Mouse (Mus musculus) kidney, postnatal 10 days (tissue): ENCODE data around the gene Slc35c1.
A peak's percentile ranks its signal among the peaks of the same experiment; 100 is the strongest.

ENCODE experiments used
- DNase-seq: peaks from one replicate; pipeline ENCODE4 v3.0.0; 2021; ENCODE audit warnings: mixed read lengths

The Slc35c1 gene

GRCm38 (mm10) chr2:92474920-92475319 is 14.6 kb upstream of the Slc35c1 start:
- DNase-seq = no peak

DNA sequence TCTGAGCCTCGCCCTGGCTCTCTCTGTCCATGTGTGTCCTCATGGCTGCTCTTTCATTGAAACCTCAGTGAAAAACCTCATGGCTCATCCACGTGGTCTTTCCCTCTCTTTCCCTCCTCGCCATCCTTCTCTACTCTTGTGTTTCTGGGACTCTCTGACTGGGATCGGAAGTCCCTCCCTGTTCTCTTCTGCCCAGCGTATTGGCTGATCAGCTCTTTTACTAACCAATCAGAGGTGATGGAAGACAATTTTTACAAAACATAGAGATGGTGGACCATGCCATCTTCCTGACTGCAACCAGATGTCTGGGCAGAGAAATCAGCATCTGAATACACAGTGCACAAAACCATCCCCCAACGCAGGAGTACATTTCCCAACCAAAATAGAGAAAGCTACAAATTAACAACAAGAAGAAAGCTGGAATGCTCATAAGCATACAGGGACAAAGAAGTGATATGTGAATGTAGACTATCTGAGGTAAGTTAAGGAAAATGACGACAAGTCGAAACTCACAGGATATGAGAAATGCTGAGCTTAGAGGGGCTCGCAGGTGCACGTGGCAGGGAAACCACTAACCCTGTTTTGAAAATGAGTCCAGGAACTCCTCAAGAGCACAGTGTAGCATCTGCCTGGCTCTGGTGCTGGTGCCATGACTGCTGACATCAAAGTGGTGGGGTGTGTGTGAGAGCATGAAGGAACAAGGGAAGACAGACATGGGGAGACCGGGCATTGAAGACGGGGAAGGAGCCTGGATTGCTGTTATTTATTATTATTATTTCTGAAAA is 11.7 kb upstream of the Slc35c1 start:
- no peak for DNase-seq

GRCm38 (mm10) chr2:92464690-92465089 is 4.4 kb upstream of the Slc35c1 start:
- no peak for DNase-seq

- DNase-seq = no peak
Observed at GRCm38 (mm10) chr2:92461215-92461614, 877 bp upstream of the Slc35c1 start.

GRCm38 (mm10) chr2:92459141-92459920 is 1.0 kb downstream of the Slc35c1 start:
- peak; percentile 89 for DNase-seq

- DNase-seq = no peak
Observed at GRCm38 (mm10) chr2:92458481-92458880, 1.9 kb downstream of the Slc35c1 start.

DNA sequence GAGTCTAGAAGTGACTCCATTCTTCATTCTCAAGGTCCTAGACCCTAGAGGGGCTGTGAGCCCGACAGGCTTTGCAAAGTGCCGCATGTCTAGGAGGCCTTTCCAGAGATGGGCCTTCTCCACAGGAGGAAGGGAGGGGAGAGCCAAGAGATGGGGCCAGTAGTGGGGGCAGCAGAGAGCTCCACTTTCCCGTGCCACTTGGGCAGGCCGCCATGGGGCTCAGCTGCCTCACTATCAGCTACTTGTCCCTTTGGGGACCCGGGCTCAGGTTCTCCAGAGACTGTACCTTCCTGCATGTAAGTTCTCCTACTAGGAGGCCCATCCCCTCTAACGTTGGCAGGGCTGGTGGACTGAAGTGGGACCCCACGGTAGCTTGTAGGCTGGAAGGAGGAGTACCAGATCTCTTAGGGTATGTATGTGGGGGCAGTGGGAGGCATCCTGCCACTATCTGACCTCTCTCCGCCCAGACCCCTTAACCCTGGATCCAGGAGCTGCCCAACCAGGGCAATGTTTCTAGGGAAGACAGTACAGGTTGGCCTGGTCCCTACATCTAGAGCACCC is 3.3 kb downstream of the Slc35c1 start:
- no peak for DNase-seq

DNA sequence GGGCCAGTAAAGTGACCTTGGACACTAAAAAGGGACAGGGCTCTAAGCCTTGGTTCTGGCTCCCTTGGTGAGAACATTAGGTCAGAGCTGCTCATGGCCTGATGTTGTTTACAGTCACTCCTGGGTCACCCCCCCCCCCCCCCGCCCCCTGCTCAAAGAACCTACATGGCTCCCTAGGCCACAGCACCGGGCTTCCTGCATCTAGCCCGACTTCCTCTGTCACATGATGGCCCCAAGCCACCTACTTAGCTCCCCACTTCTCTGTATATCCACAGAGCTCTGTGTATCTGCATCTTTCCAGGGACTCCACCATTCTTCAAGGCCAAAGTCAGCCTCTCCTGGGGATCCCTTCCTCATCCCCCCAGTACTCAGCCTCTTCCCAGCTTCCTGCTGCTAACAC is 4.6 kb downstream of the Slc35c1 start:
- DNase-seq = no peak

- DNase-seq = no peak
Observed at GRCm38 (mm10) chr2:92454166-92454565, 6.2 kb downstream of the Slc35c1 start.

- DNase-seq = no peak
Observed at GRCm38 (mm10) chr2:92451126-92451525, 9.2 kb downstream of the Slc35c1 start.

DNA sequence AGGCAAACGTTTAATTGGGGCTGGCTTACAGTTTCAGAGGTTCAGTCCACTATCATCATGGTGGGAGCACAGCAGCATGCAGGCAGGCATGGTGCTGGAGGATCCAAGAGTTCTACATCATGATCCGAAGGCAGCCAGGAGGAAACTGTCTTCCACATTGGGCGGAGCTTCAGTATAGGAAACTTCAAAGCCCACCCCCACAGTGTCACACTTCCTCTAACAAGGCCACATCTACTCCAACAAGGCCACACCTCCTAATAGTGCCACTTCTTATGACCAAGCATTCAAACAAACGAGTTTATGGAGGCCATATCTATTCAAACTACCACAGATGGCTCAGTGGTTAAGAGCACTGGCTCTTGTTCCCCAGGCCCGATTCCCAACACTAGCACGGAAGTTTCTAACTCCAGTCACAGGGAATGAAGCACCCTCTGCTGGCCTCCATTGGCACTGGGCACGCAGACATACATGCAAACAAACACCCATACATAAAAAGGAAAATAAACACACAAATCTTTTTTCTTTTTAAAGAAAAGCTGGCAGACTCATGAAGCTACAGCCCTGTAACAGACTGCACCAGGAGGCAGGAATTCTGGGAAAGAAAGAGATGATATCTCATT is 13.1 kb downstream of the Slc35c1 start:
- no peak for DNase-seq

GRCm38 (mm10) chr2:92446656-92447055 is 13.7 kb downstream of the Slc35c1 start:
- peak; percentile 66 for DNase-seq

GRCm38 (mm10) chr2:92445890-92446289 is 14.4 kb downstream of the Slc35c1 start:
- DNase-seq = no peak

DNA sequence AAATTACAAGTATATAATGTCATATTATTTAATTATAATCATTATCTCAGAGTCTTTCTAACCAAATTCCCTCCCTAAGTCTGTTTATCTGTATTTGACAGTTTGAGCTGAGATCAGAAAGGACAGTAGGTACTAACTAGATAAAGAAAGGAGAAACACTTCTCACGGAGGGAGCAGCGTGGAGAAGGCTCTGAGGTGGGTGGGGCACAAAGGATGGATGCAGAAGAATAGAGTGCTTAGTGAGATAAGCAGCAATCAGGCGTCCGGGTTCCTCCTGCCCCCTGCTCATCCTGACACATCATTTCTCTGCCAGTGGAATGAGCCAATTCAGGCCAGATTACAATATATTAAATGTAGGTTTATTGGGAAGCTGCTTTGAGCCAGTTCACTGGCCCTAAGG is 16.0 kb downstream of the Slc35c1 start:
- no peak for DNase-seq

DNA sequence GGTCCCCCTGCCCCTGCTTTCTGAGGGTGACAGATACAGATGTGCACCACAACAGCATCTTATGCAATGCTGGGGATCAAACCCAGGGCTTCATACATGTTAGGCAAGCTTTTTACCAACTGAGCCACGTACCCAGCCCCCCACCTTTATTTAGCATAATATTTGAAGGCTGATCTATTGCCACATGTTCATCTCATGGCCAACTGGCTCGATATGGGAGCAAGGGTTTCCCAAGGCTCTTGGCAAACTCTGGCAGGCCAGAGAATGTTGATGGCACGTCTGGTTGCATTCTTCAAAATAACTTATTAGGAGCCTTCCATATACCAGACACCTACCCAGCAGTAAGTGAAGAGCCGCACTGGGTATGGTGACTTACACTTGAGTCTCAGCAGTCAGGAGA is 17.0 kb downstream of the Slc35c1 start:
- no peak for DNase-seq

DNA sequence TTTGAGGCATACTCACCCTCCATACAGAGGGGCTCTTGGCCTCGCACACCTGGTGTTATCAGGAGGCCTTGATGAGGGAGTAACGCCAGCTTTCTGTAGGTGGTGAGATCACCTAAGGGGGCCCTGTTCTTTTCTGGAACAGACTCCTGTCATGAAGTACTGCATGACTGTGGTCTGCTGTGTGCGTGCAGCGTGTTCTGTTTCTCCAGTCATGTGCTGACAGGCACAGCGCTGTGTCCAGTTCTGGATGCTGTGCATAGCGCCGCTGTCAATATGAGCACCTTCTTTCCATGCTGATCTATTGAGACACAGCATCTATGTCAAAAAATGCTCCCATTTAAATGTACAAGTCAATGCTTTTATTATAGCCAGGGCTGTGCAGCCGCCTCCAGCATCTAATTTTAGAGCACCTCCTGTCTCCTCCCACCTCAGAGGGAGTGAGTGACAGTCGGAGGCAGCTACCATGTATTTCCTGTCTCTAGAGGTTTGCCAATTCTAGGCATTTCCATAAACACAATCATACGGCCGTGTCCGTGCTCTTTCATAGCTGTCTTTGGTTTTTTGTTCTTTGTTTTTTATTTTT is 17.8 kb downstream of the Slc35c1 start:
- no peak for DNase-seq

- no peak for DNase-seq
Observed at GRCm38 (mm10) chr2:92440432-92440831, 19.9 kb downstream of the Slc35c1 start.

- no peak for DNase-seq
Observed at GRCm38 (mm10) chr2:92438567-92438966, 21.8 kb downstream of the Slc35c1 start.

- DNase-seq = peak; percentile 88
Observed at GRCm38 (mm10) chr2:92437875-92438274, 22.5 kb downstream of the Slc35c1 start.

DNA sequence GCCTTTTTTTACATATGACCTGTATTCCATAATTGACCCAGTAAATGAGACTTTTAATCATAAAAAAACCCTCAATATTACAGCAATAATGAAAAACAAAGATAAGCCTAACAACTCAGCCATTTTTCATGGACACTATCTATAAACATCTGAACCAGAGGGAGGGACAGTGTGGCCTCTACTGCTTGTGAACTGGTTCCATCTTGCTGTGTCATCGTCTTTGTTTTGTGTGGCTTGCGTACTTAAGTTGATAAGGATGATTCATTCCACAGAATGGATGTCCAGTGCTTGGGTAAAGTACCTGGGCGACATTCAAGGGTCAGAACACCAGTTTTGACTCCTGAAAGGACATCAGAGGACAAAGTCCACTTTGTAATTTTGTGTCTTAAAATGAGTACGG is 23.0 kb downstream of the Slc35c1 start:
- DNase-seq = no peak

DNA sequence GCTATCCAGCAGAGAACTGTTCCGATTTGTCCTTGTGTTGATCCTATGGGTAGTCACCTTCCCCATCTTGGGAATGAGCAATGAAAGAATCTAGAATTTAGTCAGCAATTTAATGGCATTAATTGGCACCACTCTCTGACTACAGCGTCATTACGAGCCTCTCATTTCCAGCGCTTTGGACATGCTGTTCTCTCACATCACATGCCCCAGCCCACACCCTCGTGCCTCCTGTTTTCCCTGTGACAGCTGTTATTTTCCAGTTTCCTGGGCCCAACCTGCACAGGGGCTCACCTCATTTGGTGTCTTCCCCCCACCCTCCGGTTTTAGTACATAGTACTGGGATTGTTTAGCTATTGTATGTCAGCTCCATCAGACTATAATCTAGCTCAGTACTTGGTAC is 25.3 kb downstream of the Slc35c1 start:
- no peak for DNase-seq

DNA sequence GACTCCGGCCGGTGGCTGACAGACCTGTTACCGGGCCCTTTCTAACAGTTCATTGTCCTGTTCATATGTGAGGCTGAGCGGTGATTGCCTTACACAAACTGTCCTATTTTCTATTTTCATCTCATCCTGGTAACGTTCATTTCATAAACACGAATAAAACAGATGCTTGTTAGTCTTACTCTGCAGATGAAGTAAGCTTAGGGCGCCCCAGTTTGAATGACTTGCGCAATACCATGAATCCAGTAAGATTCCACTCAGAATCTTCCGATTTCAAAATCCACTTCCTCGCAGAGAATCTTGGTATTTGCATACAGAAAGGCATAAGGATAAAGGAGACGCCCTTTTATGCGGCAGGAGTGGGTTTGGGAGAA is 26.0 kb downstream of the Slc35c1 start:
- no peak for DNase-seq
